In genomic region chr13:28768717-28769426, GRCm38 (mm10) we compare ENCODE assay signal across 10 mouse cellular contexts.
DNase-seq lines count a peak whose midpoint lies in the region; ATAC-seq and TF ChIP-seq lines count a peak whose summit lies in the region.
"Had no signal": no experiment of that assay in that cellular context is flagged by ENCODE, and none has a peak within 500 bp of the region (broad histone marks: within the 10 kb centered on the region; RNA-seq: fewer than 3 reads in every experiment).

No protein-coding gene starts in this region.

- no peaks in the 10 kb centered on the region for H3K36me3 ChIP-seq in heart, embryonic 10.5 days
- H3K36me3 ChIP-seq in heart, embryonic 14.5 days (ENCODE audit: control insufficient read depth, insufficient read depth, low read length), result no peaks in the 10 kb centered on the region
- H3K36me3 ChIP-seq in midbrain, embryonic 12.5 days, result no peaks in the 10 kb centered on the region
- H3K36me3 ChIP-seq in intestine, embryonic 16.5 days (ENCODE audit: control insufficient read depth, insufficient read depth, low read length), result no peaks in the 10 kb centered on the region

- no peaks in the 10 kb centered on the region for H3K9me3 ChIP-seq in heart, embryonic 10.5 days
- no peaks in the 10 kb centered on the region for H3K9me3 ChIP-seq in heart, embryonic 14.5 days (ENCODE audit: control insufficient read depth, low read length)
- H3K9me3 ChIP-seq in midbrain, embryonic 12.5 days, result no peaks in the 10 kb centered on the region
- H3K9me3 ChIP-seq in intestine, embryonic 16.5 days (ENCODE audit: control insufficient read depth, low read length), result 0 out of 2 replicates have a peak, but pooled peaks cover 3% of the 10 kb centered on the region

- peak overlapping the region; percentile 67; the same call in 1 of the 2 replicates for H3K27ac ChIP-seq in heart, embryonic 10.5 days
- peak overlapping the region; percentile 51 to 59; a peak in 3 of 4 replicates for H3K27ac ChIP-seq in heart, embryonic 14.5 days (replicated peaks in 1 of 2; ENCODE audit: control insufficient read depth in 1 of 2, insufficient read depth in 1 of 2, low read depth in 2 of 2, low read length in 2 of 2)
- H3K27ac ChIP-seq in midbrain, embryonic 12.5 days (replicated peaks), result peak overlapping the region; percentile 74
- H3K27ac ChIP-seq in intestine, embryonic 16.5 days (ENCODE audit: low read length), result no peak overlapping the region

- no peaks in the 10 kb centered on the region for H3K27me3 ChIP-seq in heart, embryonic 10.5 days (ENCODE audit: insufficient read depth, poor library complexity, severe bottlenecking)
- no peaks in the 10 kb centered on the region for H3K27me3 ChIP-seq in heart, embryonic 14.5 days (ENCODE audit: control insufficient read depth, insufficient read depth, low read length)
- H3K27me3 ChIP-seq in midbrain, embryonic 12.5 days, result no peaks in the 10 kb centered on the region
- no peaks in the 10 kb centered on the region for H3K27me3 ChIP-seq in intestine, embryonic 16.5 days (replicated peaks; ENCODE audit: control insufficient read depth, insufficient read depth, low read length)

- H3K9ac ChIP-seq in heart, embryonic 14.5 days (ENCODE audit: low read length), result peak overlapping the region; percentile 31; the same call in 1 of the 2 replicates
- H3K9ac ChIP-seq in midbrain, embryonic 12.5 days (replicated peaks), result no peak overlapping the region
- H3K9ac ChIP-seq in intestine, embryonic 16.5 days (ENCODE audit: low read depth, low read length), result no peak overlapping the region

- no peak for ATAC-seq in heart, embryonic 14.5 days (ENCODE audit: insufficient number of reproducible peaks, insufficient read depth, low FRiP score, low read depth)
- peak; percentile 56; the same call in 1 of the 2 replicates for ATAC-seq in midbrain, embryonic 12.5 days (ENCODE audit: low FRiP score, low read depth)
- no peak for ATAC-seq in intestine, embryonic 16.5 days

- TF ChIP-seq CTCF in brain, embryonic 14.5 days (IDR thresholded peaks at IDR 0.05; ENCODE audit: borderline replicate concordance, extremely low read depth, insufficient read depth, insufficient read length), result no peak

- no peak overlapping the region for H3K4me3 ChIP-seq in heart, embryonic 10.5 days
- H3K4me3 ChIP-seq in heart, embryonic 14.5 days (ENCODE audit: control insufficient read depth in 1 of 2, insufficient read depth in 1 of 2, low read depth in 1 of 2, low read length in 2 of 2), result no peak overlapping the region
- H3K4me3 ChIP-seq in midbrain, embryonic 12.5 days, result no peak overlapping the region
- no peak overlapping the region for H3K4me3 ChIP-seq in intestine, embryonic 16.5 days (ENCODE audit: low read length)

- no peak for TF ChIP-seq POLR2A in brain, embryonic 14.5 days (IDR thresholded peaks at IDR 0.05; ENCODE audit: borderline replicate concordance, extremely low read depth, insufficient read depth, insufficient read length, poor library complexity, severe bottlenecking)

- H3K4me2 ChIP-seq in heart, embryonic 14.5 days (ENCODE audit: low read length), result peak overlapping the region; percentile 35
- H3K4me2 ChIP-seq in midbrain, embryonic 12.5 days (replicated peaks), result 0 out of 2 replicates have a peak overlapping the region, but pooled peaks have one; percentile 5
- no peak overlapping the region for H3K4me2 ChIP-seq in intestine, embryonic 16.5 days (ENCODE audit: low read depth, low read length)

- WGBS in heart, embryonic 10.5 days, result 47% methylated on average over 14 of the region's 14 CpGs
- whole genome bisulfite sequencing in heart, embryonic 14.5 days, result 33% methylated on average over 14 of the region's 14 CpGs
- WGBS in midbrain, embryonic 12.5 days, result 63% methylated on average over 14 of the region's 14 CpGs
- 49% methylated on average over 14 of the region's 14 CpGs for WGBS in intestine, embryonic 16.5 days

- no peak for DNase-seq in heart, embryonic 10.5 days (ENCODE audit: low spot score)
- DNase-seq in heart, adult 9 months (ENCODE audit: low spot score in 2 of 2), result no peak
- peak; percentile 87 for DNase-seq in brain, embryonic 14.5 days (ENCODE audit: low read depth)
- DNase-seq in T-cell, adult 2 months (ENCODE audit: low spot score), result no peak
- DNase-seq in adrenal gland, postnatal 25 days, result no peak
- DNase-seq: B cell, adult 2 months; gastrocnemius, postnatal 25 days had no signal

- peaks cover 34% of the 10 kb centered on the region for H3K4me1 ChIP-seq in heart, embryonic 10.5 days
- H3K4me1 ChIP-seq in heart, embryonic 14.5 days (ENCODE audit: control insufficient read depth in 2 of 2, insufficient read depth in 2 of 2, low read length in 2 of 2), result peaks cover 21 to 30% of the 10 kb centered on the region in 2 experiments
- H3K4me1 ChIP-seq in midbrain, embryonic 12.5 days, result peaks cover 36% of the 10 kb centered on the region
- H3K4me1 ChIP-seq in intestine, embryonic 16.5 days (ENCODE audit: control insufficient read depth, insufficient read depth, low read length), result peaks cover 14% of the 10 kb centered on the region
